Mouse (Mus musculus): ENCODE results near the gene Pts.
A peak's percentile ranks its signal among the peaks of the same experiment; 100 is the strongest.

Pts gene

GRCm38 (mm10) chr9:50530890-50531289 is 2.4 kb upstream of the Pts start:
- DNase-seq (ENCODE audit: low read depth, low spot score): peak; percentile 10

- no peak for DNase-seq (ENCODE audit: low read depth, low spot score)
These were observed 664 bp downstream of the Pts start for GRCm38 (mm10) chr9:50527860-50528259.

GRCm38 (mm10) chr9:50525585-50525984 is 2.9 kb downstream of the Pts start:
- DNase-seq (ENCODE audit: low read depth, low spot score): no peak

GRCm38 (mm10) chr9:50524936-50525335 is 3.6 kb downstream of the Pts start:
- no peak for DNase-seq (ENCODE audit: low read depth, low spot score)

- DNase-seq (ENCODE audit: low read depth, low spot score): no peak
These were observed 6.0 kb downstream of the Pts start for GRCm38 (mm10) chr9:50522574-50522973.

GRCm38 (mm10) chr9:50521562-50521961 is 7.0 kb downstream of the Pts start:
- DNase-seq (ENCODE audit: low read depth, low spot score): no peak

GRCm38 (mm10) chr9:50520748-50521147 is 7.8 kb downstream of the Pts start:
- DNase-seq (ENCODE audit: low read depth, low spot score): no peak

GRCm38 (mm10) chr9:50518781-50519180 is 9.7 kb downstream of the Pts start:
- DNase-seq (ENCODE audit: low read depth, low spot score): peak; percentile 49

- no peak for DNase-seq (ENCODE audit: low read depth, low spot score)
These were observed 13.1 kb downstream of the Pts start for GRCm38 (mm10) chr9:50515462-50515861.

- DNase-seq (ENCODE audit: low read depth, low spot score): no peak
These were observed 21.0 kb downstream of the Pts start for GRCm38 (mm10) chr9:50507570-50507969.

- no peak for DNase-seq (ENCODE audit: low read depth, low spot score)
These were observed 23.1 kb downstream of the Pts start for GRCm38 (mm10) chr9:50505405-50505804.

- DNase-seq (ENCODE audit: low read depth, low spot score): no peak
These were observed 25.6 kb downstream of the Pts start for GRCm38 (mm10) chr9:50502949-50503348.

GRCm38 (mm10) chr9:50500974-50501501 is 27.5 kb downstream of the Pts start:
- peak; percentile 80 for DNase-seq (ENCODE audit: low read depth, low spot score)

GRCm38 (mm10) chr9:50500467-50500973 is 28.0 kb downstream of the Pts start:
- DNase-seq (ENCODE audit: low read depth, low spot score): no peak

GRCm38 (mm10) chr9:50499781-50500180 is 28.7 kb downstream of the Pts start:
- no peak for DNase-seq (ENCODE audit: low read depth, low spot score)

- no peak for DNase-seq (ENCODE audit: low read depth, low spot score)
These were observed 29.7 kb downstream of the Pts start for GRCm38 (mm10) chr9:50498815-50499214.

GRCm38 (mm10) chr9:50497536-50497935 is 31.0 kb downstream of the Pts start:
- DNase-seq (ENCODE audit: low read depth, low spot score): no peak

- no peak for DNase-seq (ENCODE audit: low read depth, low spot score)
These were observed 31.4 kb downstream of the Pts start for GRCm38 (mm10) chr9:50497076-50497475.

- DNase-seq (ENCODE audit: low read depth, low spot score): no peak
These were observed 32.0 kb downstream of the Pts start for GRCm38 (mm10) chr9:50496546-50496945.

GRCm38 (mm10) chr9:50496151-50496505 is 32.4 kb downstream of the Pts start:
- no peak for DNase-seq (ENCODE audit: low read depth, low spot score)

GRCm38 (mm10) chr9:50495405-50496150 is 32.9 kb downstream of the Pts start:
- DNase-seq (ENCODE audit: low read depth, low spot score): no peak

GRCm38 (mm10) chr9:50494311-50494710 is 34.2 kb downstream of the Pts start, which contains the start of gene Plet1:
Plet1 (plus strand) TSS chr9:50494525.
- no peak for DNase-seq (ENCODE audit: low read depth, low spot score)

GRCm38 (mm10) chr9:50493777-50494176 is 34.7 kb downstream of the Pts start:
- no peak for DNase-seq (ENCODE audit: low read depth, low spot score)
